Mouse (Mus musculus) bone marrow macrophage, adult 2 months (primary cell): Measurements from ENCODE around the gene Pnldc1.

ENCODE experiments used
- CTCF ChIP-seq: IDR thresholded peaks from 2 replicates; pipeline ENCODE4 v1.5.1; 2012; ENCODE audit warnings: low read depth, mild to moderate bottlenecking, low read length, moderate library complexity
- POLR2A ChIP-seq: IDR thresholded peaks from 2 replicates; pipeline ENCODE4 v1.6.1; 2012; ENCODE audit warnings: mild to moderate bottlenecking, low read depth, low read length, borderline replicate concordance

DNA sequence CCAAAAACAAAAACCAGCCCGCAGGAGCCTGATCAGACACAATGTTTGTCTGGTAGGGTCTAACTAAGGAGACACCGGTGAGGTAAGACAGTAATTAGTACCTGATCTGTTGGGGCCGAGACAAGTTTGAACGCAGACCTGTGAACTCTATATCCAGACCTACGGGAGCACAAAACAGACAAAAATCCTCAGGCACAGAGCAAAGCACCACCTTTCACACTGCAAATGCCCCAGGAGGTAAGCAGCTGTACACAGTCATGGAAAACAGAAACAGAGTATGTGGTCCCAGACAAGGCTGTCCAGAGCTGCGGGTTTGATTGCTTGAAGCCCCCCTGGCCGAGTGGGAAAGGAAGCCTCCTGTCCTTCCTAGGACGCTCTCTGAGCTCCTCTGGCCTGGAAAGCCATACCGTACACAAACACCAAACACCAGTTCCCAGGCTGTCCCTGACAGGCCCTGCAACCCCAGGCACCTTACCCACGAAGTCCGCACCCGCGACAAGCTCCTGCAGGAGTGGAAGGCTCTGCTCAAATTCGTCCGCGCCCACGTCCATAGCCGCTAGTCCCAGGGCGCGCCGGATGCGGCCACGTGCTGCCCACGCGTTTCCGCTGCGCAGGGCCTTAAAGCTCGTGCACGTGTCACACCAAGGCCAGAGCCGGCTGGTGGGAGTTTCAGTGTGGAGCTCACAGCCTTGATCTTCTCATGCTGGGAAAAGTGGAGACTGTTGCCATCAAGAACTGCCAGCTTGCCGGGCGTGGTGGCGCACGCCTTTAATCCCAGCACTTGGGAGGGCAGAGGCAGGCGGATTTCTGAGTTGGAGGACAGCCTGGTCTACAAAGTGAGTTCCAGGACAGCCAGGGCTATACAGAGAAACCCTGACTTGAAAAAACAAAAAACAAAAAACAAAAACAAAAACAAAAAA, at the start of gene Pnldc1:
- TF ChIP-seq POLR2A = no peak
- no peak for TF ChIP-seq CTCF
